Mouse (Mus musculus) brain, adult 10 weeks (tissue): ENCODE measurements around the gene Casc1. TPM values are rescaled to one million over a fixed set of nuclear protein-coding genes. Genes with fewer than 3 reads are reported as not detected.

ENCODE experiments used
- polyA plus RNA-seq: library from polyadenylated mRNA; stranded (reverse); fragments of 350-450 nt; fragmentation: Illumina TruSeq; extraction: RNeasy Lipid Tissue Mini Kit (QIAGEN cat#74804); gene quantifications from one replicate; pipeline ENCODE4 v1.2.3, GENCODE M21; 2015; ENCODE audit warnings: low read depth, low replicate concordance

Gene Casc1
- polyA plus RNA-seq = 1.5 TPM

DNA sequence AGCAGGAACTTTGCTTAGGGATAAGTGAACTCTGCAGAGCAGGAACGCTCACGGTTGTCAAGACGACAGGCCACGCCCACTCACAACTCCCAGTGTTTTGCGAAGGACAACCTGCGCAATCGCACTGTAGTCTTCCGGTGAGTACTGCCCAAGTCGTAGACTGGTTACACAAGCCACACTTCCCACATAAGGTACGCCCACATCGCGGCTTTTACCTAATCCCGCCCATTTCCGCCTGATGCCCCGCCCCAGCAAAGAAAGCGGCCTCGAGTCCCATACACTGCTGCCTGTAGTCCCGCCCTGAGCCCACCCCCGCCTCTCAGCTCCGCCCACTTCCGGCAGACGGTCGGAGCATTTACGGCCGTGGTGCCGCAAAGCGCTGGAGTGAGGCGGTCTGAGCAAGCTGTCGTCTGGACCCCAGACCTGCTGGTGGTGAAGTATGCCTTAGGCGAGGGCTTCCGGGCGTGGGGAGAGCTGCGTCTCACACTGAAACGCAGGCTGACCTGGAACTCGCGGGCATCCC is at the start of gene Casc1, which contains the start of gene Etfrf1:
TSS of gene Casc1 (minus strand) at position 190 of the 523 bp plus-strand sequence.
TSS of gene Etfrf1 (plus strand) at position 319 of the 523 bp plus-strand sequence.

DNA sequence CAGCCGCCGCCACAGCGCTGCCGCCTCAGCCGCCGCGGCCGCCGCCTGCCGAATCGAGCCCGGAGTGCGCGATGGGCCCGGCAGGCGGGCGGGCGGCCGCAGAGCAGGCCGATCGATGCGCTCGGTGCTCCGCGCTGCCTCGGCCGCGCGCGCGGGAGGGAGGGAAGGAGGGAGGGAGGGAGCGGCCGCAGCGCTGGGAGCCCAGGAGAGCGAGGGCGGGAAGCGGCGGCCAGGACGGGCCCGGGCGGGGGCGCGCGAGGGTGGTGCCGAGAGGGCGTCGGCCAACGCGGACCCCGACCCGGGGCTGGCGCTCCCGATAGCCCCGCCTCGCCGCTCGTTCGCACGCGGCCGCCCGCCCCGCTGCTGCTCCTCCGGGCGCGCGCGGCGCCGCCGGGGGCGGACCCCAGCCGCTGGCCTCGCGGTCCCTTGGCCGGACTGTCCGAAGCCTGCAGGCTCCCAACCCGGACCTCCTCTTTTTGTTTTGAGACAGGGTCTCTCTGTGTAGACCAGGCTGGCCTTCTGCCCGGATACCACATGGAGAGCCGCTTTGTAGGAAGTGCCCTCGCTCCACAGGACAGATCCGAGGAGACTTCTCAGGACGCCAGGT is 39.5 kb upstream of the Casc1 start, which contains the start of gene Kras:
TSS of gene Kras (minus strand) at position 55 of the 607 bp plus-strand sequence.

Other genes with a start within 250 kb of the Casc1 start
- 79.3 TPM for gene Bcat1, start 134.8 kb downstream of the Casc1 start, polyA plus RNA-seq
- gene Lrmp, start 95.4 kb downstream of the Casc1 start, polyA plus RNA-seq = 1.6 TPM
- 47.8 TPM for gene Etfrf1, start 129 bp upstream of the Casc1 start, polyA plus RNA-seq
- gene Kras, start 39.2 kb upstream of the Casc1 start, polyA plus RNA-seq = 67.8 TPM